Mouse (Mus musculus) intestine, embryonic 16.5 days (tissue): Measurements from ENCODE around the gene Sln. TPM values are rescaled to one million over a fixed set of nuclear protein-coding genes. Genes with fewer than 3 reads are reported as not detected.

Experiments
- ATAC-seq: fragments of 200-750 bp; cut with Nextera tagmentation; 2 replicates; pipeline ENCODE4 v1.8.0; 2017; ENCODE audit warnings: moderate TSS enrichment, moderate library complexity
- H3K27ac ChIP-seq: fragments of 300-500 bp; sonication (generic); 2 replicates; pipeline ENCODE4 v1.5.1; 2014; ENCODE audit warnings: mild to moderate bottlenecking, low read length
- H3K27me3 ChIP-seq: fragments of 300-500 bp; sonication (generic); replicated peaks from 2 replicates; pipeline ENCODE4 v1.6.1; 2014; ENCODE audit warnings: low read length, control low read depth, mixed read lengths; ENCODE audit not compliant: control insufficient read depth, insufficient read depth
- H3K36me3 ChIP-seq: fragments of 300-500 bp; sonication (generic); 2 replicates; pipeline ENCODE4 v1.6.1; 2014; ENCODE audit warnings: low read length, control low read depth; ENCODE audit not compliant: control insufficient read depth, insufficient read depth
- H3K4me1 ChIP-seq: fragments of 300-500 bp; sonication (generic); 2 replicates; pipeline ENCODE4 v1.6.1; 2014; ENCODE audit warnings: low read length, control low read depth, mixed read lengths; ENCODE audit not compliant: control insufficient read depth, insufficient read depth
- H3K4me2 ChIP-seq: fragments of 300-500 bp; sonication (generic); 2 replicates; pipeline ENCODE4 v1.6.1; 2014; ENCODE audit warnings: low read depth, low read length, control low read depth
- H3K4me3 ChIP-seq: fragments of 300-500 bp; sonication (generic); 2 replicates; pipeline ENCODE4 v1.5.1; 2014; ENCODE audit warnings: mild to moderate bottlenecking, low read length
- H3K9ac ChIP-seq: fragments of 300-500 bp; sonication (generic); 2 replicates; pipeline ENCODE4 v1.6.1; 2014; ENCODE audit warnings: low read depth, low read length
- H3K9me3 ChIP-seq: fragments of 300-500 bp; sonication (generic); 2 replicates; pipeline ENCODE4 v1.6.1; 2016; ENCODE audit warnings: low read length, control low read depth; ENCODE audit not compliant: control insufficient read depth
- WGBS: fragments of 180-500 bp; shearing (Covaris S2); extraction: QIAGEN DNeasy Blood & Tissue Kit; methylation state at CpG from one replicate; pipeline ENCODE4 v1.1.7; 2014; 5-methylcytosine and 5-hydroxymethylcytosine counted together
- polyA plus RNA-seq: library from polyadenylated mRNA; unstranded; fragments of >200 nt; fragmentation: Nextera tagmentation; extraction: Ambion mirVana; gene quantifications from 2 replicates; pipeline ENCODE4 v1.2.1, GENCODE M21; 2015

The Sln gene
- polyA plus RNA-seq, 1 experiment from 2014 or later: 0.92 TPM

GRCm38 (mm10) chr9:53890075-53890474 is 40.1 kb downstream of the Sln start:
- WGBS: 11% methylated on average over 1 of the region's 1 CpGs
- ATAC-seq: no peak
- no peaks in the 10 kb centered on the region for H3K36me3 ChIP-seq

GRCm38 (mm10) chr9:53895827-53896226 is 45.9 kb downstream of the Sln start:
- H3K9ac ChIP-seq: no peak overlapping the region
- no peaks in the 10 kb centered on the region for H3K9me3 ChIP-seq
- H3K4me1 ChIP-seq: no peaks in the 10 kb centered on the region
- H3K4me3 ChIP-seq: no peak overlapping the region
- H3K27ac ChIP-seq: no peak overlapping the region
- WGBS: 73% methylated on average over 7 of the region's 7 CpGs
- H3K27me3 ChIP-seq: no peaks in the 10 kb centered on the region
- ATAC-seq: no peak
- H3K36me3 ChIP-seq: no peaks in the 10 kb centered on the region
- no peak overlapping the region for H3K4me2 ChIP-seq

More at GRCm38 (mm10) chr9:53890075-53890474, 40.1 kb downstream of the Sln start:
- Histone ChIP-seq H3K4me2 (no peak overlapping the region), H3K9me3 (no peaks in the 10 kb centered on the region), H3K27me3 (no peaks in the 10 kb centered on the region), H3K9ac (no peak overlapping the region), H3K27ac (no peak overlapping the region), H3K4me3 (no peak overlapping the region), H3K4me1 (no peaks in the 10 kb centered on the region)

- Histone ChIP-seq H3K4me3 (no peak overlapping the region), H3K9me3 (no peaks in the 10 kb centered on the region), H3K36me3 (no peaks in the 10 kb centered on the region), H3K4me1 (no peaks in the 10 kb centered on the region), H3K27ac (no peak overlapping the region), H3K4me2 (no peak overlapping the region), H3K9ac (no peak overlapping the region), H3K27me3 (no peaks in the 10 kb centered on the region)
- WGBS: 84% methylated on average over 6 of the region's 6 CpGs
- ATAC-seq: no peak
These were observed 49.9 kb downstream of the Sln start for GRCm38 (mm10) chr9:53899836-53900235.

- Histone ChIP-seq H3K27ac (no peak overlapping the region), H3K36me3 (no peaks in the 10 kb centered on the region), H3K27me3 (no peaks in the 10 kb centered on the region), H3K4me2 (no peak overlapping the region), H3K9me3 (no peaks in the 10 kb centered on the region), H3K4me3 (no peak overlapping the region), H3K9ac (no peak overlapping the region), H3K4me1 (no peaks in the 10 kb centered on the region)
- WGBS: 86% methylated on average over 7 of the region's 7 CpGs
- ATAC-seq: no peak
These were observed 53.4 kb downstream of the Sln start for GRCm38 (mm10) chr9:53903215-53903842.

Other genes with a start within 250 kb of the Sln start
- 167 and 174 TPM in 2 replicates for gene Acat1, start 239.8 kb upstream of the Sln start, polyA plus RNA-seq
- gene Cul5, start 180.2 kb upstream of the Sln start, polyA plus RNA-seq: 20.3 and 22.4 TPM in 2 replicates
- 0.40 and 0.43 TPM in 2 replicates for gene Rab39, start 143.9 kb upstream of the Sln start, polyA plus RNA-seq
- gene Slc35f2, start 78.6 kb upstream of the Sln start, polyA plus RNA-seq: 28.0 and 28.8 TPM in 2 replicates
- 0.37 and 0.56 TPM in 2 replicates for gene Elmod1, start 125.1 kb downstream of the Sln start, polyA plus RNA-seq
- gene Tnfaip8l3, start 218.2 kb downstream of the Sln start, polyA plus RNA-seq: 0.15 and 0.20 TPM in 2 replicates